In genomic region chr5:99728649-99729212, GRCm38 (mm10) we compare ENCODE assay signal across 8 mouse cellular contexts. TPM values are rescaled to one million over a fixed set of nuclear protein-coding genes. Genes with fewer than 3 reads are reported as not detected.
A peak's percentile ranks its signal among the peaks of the same experiment; 100 is the strongest.
DNase-seq lines count a peak whose midpoint lies in the region; ATAC-seq lines count a peak whose summit lies in the region.

TSS of gene Rasgef1b (minus strand) at chr5:99729065.

- peak; percentile 75 to 89 for DNase-seq in adrenal gland, adult (ENCODE audit: inconsistent age in 2 of 2, low spot score in 1 of 2)
- DNase-seq in cerebellum, postnatal 14 days, result peak; percentile 88
- DNase-seq in frontal cortex, postnatal 25 days (ENCODE audit: low spot score in 2 of 2), result peak; percentile 28 to 57
- DNase-seq in hindbrain, embryonic 11.5 days (ENCODE audit: low spot score), result peak; percentile 92
- DNase-seq in layer of hippocampus, postnatal 14 days (ENCODE audit: low spot score in 2 of 2), result peak; percentile 69 to 74
- peak; percentile 85 for DNase-seq in lung, postnatal 10 days
- DNase-seq in retina, embryonic 14.5 days (ENCODE audit: low spot score), result peak; percentile 92
- DNase-seq in urinary bladder, postnatal 25 days (ENCODE audit: low spot score), result peak; percentile 61

- no peak within 1 kb of the TSS; the same call in 1 of the 2 replicates for H3K27ac ChIP-seq in hindbrain, embryonic 11.5 days (ENCODE audit: low read depth, low read length)

- peak; percentile 90 for ATAC-seq in hindbrain, embryonic 11.5 days (ENCODE audit: low FRiP score)

- 0% methylated on average over 29 of the region's 53 CpGs for WGBS in hindbrain, embryonic 11.5 days

- H3K4me1 ChIP-seq in hindbrain, embryonic 11.5 days (replicated peaks; ENCODE audit: control insufficient read depth, insufficient read depth, low read length), result peaks cover 10% of the 10 kb centered on the region; the same call in 1 of the 2 replicates

- no peaks in the 10 kb centered on the region for H3K36me3 ChIP-seq in hindbrain, embryonic 11.5 days (ENCODE audit: control insufficient read depth, insufficient read depth, low read length)

- no peaks in the 10 kb centered on the region for H3K9me3 ChIP-seq in hindbrain, embryonic 11.5 days (ENCODE audit: control insufficient read depth, low read length)

- H3K4me2 ChIP-seq in hindbrain, embryonic 11.5 days (replicated peaks; ENCODE audit: low read depth, low read length), result peak within 1 kb of the TSS; percentile 100

- peak within 1 kb of the TSS; percentile 57 for H3K9ac ChIP-seq in hindbrain, embryonic 11.5 days (ENCODE audit: low read depth, low read length)

- H3K27me3 ChIP-seq in hindbrain, embryonic 11.5 days (ENCODE audit: control insufficient read depth, insufficient read depth, low read length), result peaks cover 21% of the 10 kb centered on the region; the same call in 1 of the 2 replicates

- peak within 1 kb of the TSS; percentile 58 for H3K4me3 ChIP-seq in hindbrain, embryonic 11.5 days (ENCODE audit: low read depth, low read length)

RNA-seq across cellular contexts. Expression of gene Rasgef1b, which starts in this region (rescaled TPM):
- 14.1 and 14.3 TPM in 2 replicates for polyA plus RNA-seq in hindbrain, embryonic 11.5 days (2014; fragmentation: Nextera tagmentation; extraction: Ambion mirVana)
- 10 to 100 TPM; 26.7 to 32.2 TPM for total RNA-seq in layer of hippocampus, postnatal 14 days (2021)
